Comparison of ENCODE assay signal across 15 mouse cellular contexts in the genomic region with DNA sequence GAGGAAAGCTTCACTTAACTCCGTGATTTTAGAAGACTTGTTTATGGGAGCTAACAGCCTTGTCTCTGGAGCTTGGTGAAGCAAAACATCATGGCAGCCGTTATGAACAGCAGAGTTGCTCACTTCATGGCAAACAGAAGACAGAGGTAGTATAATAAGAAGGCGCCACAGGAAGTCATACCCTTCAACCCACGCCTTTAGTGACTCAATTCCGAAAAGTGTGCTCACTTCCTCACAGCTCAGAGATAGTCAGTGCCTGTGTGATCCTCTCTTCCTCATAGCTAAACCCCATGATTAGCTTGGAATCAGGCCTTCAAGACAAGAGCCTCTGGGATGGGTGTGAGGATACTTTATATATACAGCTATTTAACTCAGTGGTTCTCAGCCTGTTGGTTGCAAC.
"Had no signal": no experiment of that assay in that cellular context is flagged by ENCODE, and none has a peak within 500 bp of the region (broad histone marks: within the 10 kb centered on the region; RNA-seq: fewer than 3 reads in every experiment).

No protein-coding gene starts in this region.

- H3K4me2 ChIP-seq: limb, embryonic 13.5 days; liver, embryonic 11.5 days; liver, embryonic 15.5 days; midbrain, embryonic 11.5 days had no signal

- H3K9me3 ChIP-seq: limb, embryonic 13.5 days; liver, embryonic 15.5 days; megakaryocyte, embryonic 14.5 days had no signal

- ATAC-seq: midbrain, embryonic 16.5 days had no signal

- H3K9ac ChIP-seq: limb, embryonic 13.5 days; liver, embryonic 15.5 days had no signal

- H3K36me3 ChIP-seq: limb, embryonic 13.5 days; liver, embryonic 15.5 days had no signal

- H3K27me3 ChIP-seq: limb, embryonic 13.5 days; liver, embryonic 15.5 days; megakaryocyte, embryonic 14.5 days had no signal

- H3K27ac ChIP-seq: kidney, postnatal 0 days; layer of hippocampus, adult 2 months; limb, embryonic 13.5 days; liver, embryonic 15.5 days had no signal

- H3K4me3 ChIP-seq: layer of hippocampus, adult 2 months; limb, embryonic 13.5 days; liver, embryonic 15.5 days; megakaryocyte, embryonic 14.5 days had no signal

- DNase-seq: kidney, adult 9 months; kidney, postnatal 4 days; left cerebral cortex, postnatal 4 days; lung, adult 2 months; lung, postnatal 14 days; right cerebral cortex, postnatal 25 days; thymus, postnatal 36 days had no signal
